ENCODE assay signal across 8 mouse cellular contexts in genomic region chr17:3273108-3274091, GRCm38 (mm10). TPM values are rescaled to one million over a fixed set of nuclear protein-coding genes. Genes with fewer than 3 reads are reported as not detected.
DNase-seq lines count a peak whose midpoint lies in the region; ATAC-seq lines count a peak whose summit lies in the region.

No protein-coding gene starts in this region.

- no peaks in the 10 kb centered on the region for H3K27me3 ChIP-seq in hindbrain, embryonic 12.5 days

- no peak overlapping the region for H3K27ac ChIP-seq in hindbrain, embryonic 12.5 days

- peak; percentile 94 for DNase-seq in NIH3T3 (ENCODE audit: low read depth)
- DNase-seq in cerebellum, postnatal 10 days, result peak; percentile 92 to 95
- peak; percentile 69 to 83 for DNase-seq in frontal cortex, postnatal 14 days (ENCODE audit: low spot score in 2 of 2)
- peak; percentile 84 to 89 for DNase-seq in layer of hippocampus, postnatal 14 days (ENCODE audit: low spot score in 2 of 2)
- DNase-seq in lung, postnatal 10 days, result peak; percentile 88
- DNase-seq in retina, adult 2 months (ENCODE audit: low read depth, low spot score), result peak; percentile 41
- DNase-seq in thymus, postnatal 14 days, result peak; percentile 69

- H3K9me3 ChIP-seq in hindbrain, embryonic 12.5 days (replicated peaks), result no peaks in the 10 kb centered on the region

- ATAC-seq in hindbrain, embryonic 12.5 days (ENCODE audit: low FRiP score), result peak; percentile 67

- H3K4me2 ChIP-seq in hindbrain, embryonic 12.5 days (replicated peaks), result no peak overlapping the region

- WGBS in hindbrain, embryonic 12.5 days, result 49% methylated on average over 22 of the region's 22 CpGs

- H3K36me3 ChIP-seq in hindbrain, embryonic 12.5 days, result no peaks in the 10 kb centered on the region

- H3K4me3 ChIP-seq in hindbrain, embryonic 12.5 days, result no peak overlapping the region

- no peak overlapping the region for H3K9ac ChIP-seq in hindbrain, embryonic 12.5 days

- H3K4me1 ChIP-seq in hindbrain, embryonic 12.5 days, result peaks cover 20% of the 10 kb centered on the region

RNA-seq across cellular contexts. Expression of gene Tiam2, which starts 53.0 kb away (rescaled TPM):
- 10.6 and 12.0 TPM in 2 replicates for polyA plus RNA-seq in hindbrain, embryonic 12.5 days (2016; fragmentation: Nextera tagmentation; extraction: Ambion mirVana)
- 10 to 100 TPM; 18.9 to 21.5 TPM for total RNA-seq in layer of hippocampus, postnatal 14 days (2021)

Comparison
In these comparisons a context has a peak if more than half of its experiments do, and no peak if none do; other contexts are left out.
1. DNase-seq: peak in every context shown above with its lines; median percentile 94 in NIH3T3; 94 in cerebellum, postnatal 10 days; 88 in lung, postnatal 10 days; 86 in layer of hippocampus, postnatal 14 days; 76 in frontal cortex, postnatal 14 days; 69 in thymus, postnatal 14 days; 41 in retina, adult 2 months.